Mouse (Mus musculus) frontal cortex, postnatal 10 days (tissue): ENCODE measurements around the gene Grpel1.

Source experiments
- DNase-seq, 2 experiments: peaks; one replicate each; pipeline ENCODE4 v3.0.0; 2022; ENCODE audit warnings: low spot score in 2 of 2, mixed read lengths in 1 of 2

Gene Grpel1

DNA sequence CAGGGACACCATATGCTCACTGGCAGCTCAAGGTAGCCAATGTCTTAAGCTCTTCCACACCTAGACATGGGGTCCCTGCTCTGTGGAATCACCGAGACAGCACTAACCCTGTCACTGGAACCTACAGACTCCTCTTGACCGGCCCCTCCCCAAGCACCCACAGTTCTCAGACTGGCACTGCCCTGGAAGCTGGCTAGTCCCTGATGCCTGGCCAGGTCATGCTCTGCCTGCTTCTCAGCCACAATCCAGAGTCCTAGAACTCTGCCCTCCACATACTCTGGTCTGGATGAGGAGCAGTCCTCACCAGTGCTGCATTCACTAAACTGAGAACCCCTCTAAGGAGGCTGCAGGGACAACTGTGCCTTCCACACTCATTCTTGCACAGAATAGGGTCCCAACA, 46.2 kb downstream of the Grpel1 start:
- DNase-seq = no peak

- peak in 1 of 2 experiments; percentile 27 for DNase-seq
These were observed 50.3 kb downstream of the Grpel1 start for GRCm38 (mm10) chr5:36515126-36515525.

- DNase-seq = no peak
These were observed 50.8 kb downstream of the Grpel1 start for GRCm38 (mm10) chr5:36515558-36515957.

DNA sequence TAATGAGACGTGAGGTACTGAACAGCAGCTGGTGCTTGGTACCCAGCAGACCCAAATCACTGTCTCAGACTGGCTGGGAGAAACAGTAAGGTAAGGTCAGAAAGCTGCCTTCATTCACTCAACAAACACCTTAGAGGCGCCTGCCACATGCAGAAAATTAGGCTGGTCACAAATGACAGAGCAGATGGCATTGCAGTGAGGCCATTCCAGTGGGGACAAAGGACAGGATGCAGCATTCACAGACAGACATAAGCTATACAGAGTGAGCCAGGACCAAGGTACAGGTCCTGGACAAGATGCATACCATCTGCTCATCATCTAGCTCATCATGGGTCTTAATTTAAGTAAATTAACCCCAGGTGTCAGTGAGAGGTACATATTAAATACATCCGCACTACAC, 52.8 kb downstream of the Grpel1 start:
- DNase-seq = no peak

GRCm38 (mm10) chr5:36519751-36520150, 55.0 kb downstream of the Grpel1 start:
- DNase-seq = no peak

- DNase-seq = no peak
These were observed 58.0 kb downstream of the Grpel1 start for GRCm38 (mm10) chr5:36522782-36523181.

DNA sequence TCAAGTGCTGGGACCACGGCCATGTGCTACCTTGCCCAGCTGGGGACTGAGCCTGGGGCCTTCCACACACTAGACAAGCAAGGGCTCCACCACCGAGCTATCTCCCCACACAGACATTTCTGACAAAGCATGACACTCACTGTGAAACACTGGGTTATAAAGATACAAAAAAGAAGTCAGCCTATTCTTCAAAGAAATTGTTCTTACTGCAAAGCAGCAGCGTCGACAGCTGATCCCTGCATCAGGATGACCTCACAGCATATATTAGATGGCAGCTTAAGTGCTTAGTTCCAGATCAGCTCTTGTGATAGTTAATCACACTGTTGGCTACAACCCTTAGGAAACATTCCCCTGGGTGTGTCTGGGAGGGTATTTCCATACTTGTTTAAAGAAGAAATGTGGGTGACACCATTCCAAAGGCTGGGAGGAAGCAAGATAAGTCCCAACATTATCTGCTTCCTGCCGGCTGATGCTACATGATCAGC, 58.5 kb downstream of the Grpel1 start:
- no peak for DNase-seq
